Mouse (Mus musculus): ENCODE results near the gene Ptpru. TPM values are rescaled to one million over a fixed set of nuclear protein-coding genes. Genes with fewer than 3 reads are reported as not detected.

Gene Ptpru
- polyA plus RNA-seq (2012; rRNA removed), result 4.2 and 5.4 TPM in 2 replicates

DNA sequence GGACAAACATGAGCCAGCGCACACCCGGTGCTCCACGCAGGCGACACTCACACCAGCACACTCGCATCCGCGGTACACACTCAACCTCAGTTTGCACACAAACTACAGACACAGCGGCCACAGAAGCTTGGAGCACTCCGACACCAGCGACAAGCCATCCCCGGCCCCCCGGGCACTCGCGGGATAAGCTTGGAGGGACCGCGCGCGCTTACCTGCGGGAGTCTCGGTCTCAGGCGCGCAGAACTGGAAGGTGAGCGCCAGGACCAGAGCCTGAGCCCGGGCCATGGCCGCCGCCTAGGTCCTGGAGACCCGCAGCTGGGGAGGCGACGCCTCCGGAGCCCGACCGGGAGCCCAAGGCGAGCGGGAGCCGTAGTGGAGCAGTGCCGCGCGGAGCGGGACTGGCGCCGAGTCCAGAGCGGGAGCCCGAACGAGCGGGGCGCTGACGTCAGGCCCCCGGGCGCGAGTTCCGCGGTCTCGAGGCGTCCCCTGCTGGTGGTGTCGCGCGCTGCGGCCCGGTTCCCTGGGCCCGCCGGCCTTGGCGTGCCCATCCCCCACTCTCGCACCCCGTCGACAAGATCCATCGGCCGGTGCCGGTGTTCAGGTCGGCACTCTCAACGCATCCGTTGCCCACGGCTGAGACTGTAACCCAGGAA lies at the start of gene Ptpru:
TSS of gene Ptpru (minus strand) at position 417 of the 653 bp plus-strand sequence.
- Histone ChIP-seq H3K36me3 (ENCODE audit: control insufficient read depth, insufficient read depth, low read length) (no peaks in the 10 kb centered on the region), H3K27ac (ENCODE audit: insufficient read depth, low read depth, low read length) (no peak within 1 kb of the TSS), H3K4me1 (ENCODE audit: control insufficient read depth, insufficient read depth, insufficient read length, low read length) (peaks cover 13% of the 10 kb centered on the region), H3K27me3 (ENCODE audit: control insufficient read depth, insufficient read depth, low read length) (peaks cover 24% of the 10 kb centered on the region), H3K4me3 (ENCODE audit: low read depth, low read length) (peak within 1 kb of the TSS; percentile 64)
- TF ChIP-seq CTCF (IDR thresholded peaks at IDR 0.05; ENCODE audit: extremely low read depth, insufficient read length, insufficient replicate concordance, low read depth, low read length) (peak; percentile 89), POLR2A (IDR thresholded peaks at IDR 0.05; ENCODE audit: low read depth, low read length) (no peak)
- under 1% methylated on average over 72 of the region's 72 CpGs for WGBS

DNA sequence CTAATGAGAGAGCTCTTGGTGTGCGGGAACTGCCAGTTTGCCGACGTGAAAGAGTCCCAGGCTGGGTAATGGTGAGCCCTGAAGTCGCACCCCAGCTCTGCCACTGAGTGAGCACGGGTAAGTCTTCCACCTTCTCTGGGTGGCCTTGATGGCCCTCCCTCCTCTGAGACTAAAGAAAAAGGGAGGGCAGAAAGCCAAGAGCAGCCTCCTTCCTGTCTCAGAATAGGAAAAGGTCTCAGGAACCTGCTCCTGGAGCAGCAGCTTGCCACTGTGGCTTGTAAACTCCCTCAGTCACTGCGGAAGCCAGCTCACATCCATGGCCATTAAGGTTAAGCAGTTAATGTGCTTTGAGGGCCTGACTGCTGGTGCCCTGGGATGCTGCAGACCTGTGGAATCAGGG lies 47.3 kb upstream of the Ptpru start:
- H3K27me3 ChIP-seq (ENCODE audit: control insufficient read depth, insufficient read depth, low read length), result no peaks in the 10 kb centered on the region
- H3K4me1 ChIP-seq (ENCODE audit: control insufficient read depth, insufficient read depth, insufficient read length, low read length), result peaks cover 21% of the 10 kb centered on the region; the same call in 1 of the 2 replicates
- H3K4me3 ChIP-seq (ENCODE audit: low read depth, low read length), result no peak overlapping the region
- H3K36me3 ChIP-seq (ENCODE audit: control insufficient read depth, insufficient read depth, low read length), result peaks cover 30% of the 10 kb centered on the region
- WGBS, result 60% methylated on average over 6 of the region's 6 CpGs
- H3K27ac ChIP-seq (ENCODE audit: insufficient read depth, low read depth, low read length), result no peak overlapping the region
- TF ChIP-seq POLR2A (IDR thresholded peaks at IDR 0.05; ENCODE audit: low read depth, low read length) (no peak), CTCF (IDR thresholded peaks at IDR 0.05; ENCODE audit: extremely low read depth, insufficient read length, insufficient replicate concordance, low read depth, low read length) (no peak)

DNA sequence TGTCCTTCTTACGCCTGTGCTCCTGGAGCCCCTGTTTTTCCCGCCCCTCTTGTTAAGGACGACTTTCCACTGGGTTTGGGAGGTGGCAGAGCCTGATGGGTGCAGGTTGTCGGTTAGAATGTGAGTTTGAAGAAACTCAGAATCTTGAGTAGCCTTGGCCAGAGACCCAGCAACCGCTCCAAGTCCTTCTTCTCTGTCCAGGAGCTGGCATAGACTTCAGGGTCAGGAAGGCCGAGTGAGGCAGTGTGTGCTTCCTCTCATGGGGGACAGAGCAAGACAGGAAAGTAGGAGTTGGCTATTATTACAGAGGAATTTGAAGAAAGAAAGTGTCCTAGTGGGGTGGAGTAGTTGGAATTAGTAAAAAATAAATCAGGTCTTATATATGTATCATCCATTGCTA lies 45.5 kb upstream of the Ptpru start:
- WGBS, result 25% methylated on average over 6 of the region's 6 CpGs
- TF ChIP-seq CTCF (IDR thresholded peaks at IDR 0.05; ENCODE audit: extremely low read depth, insufficient read length, insufficient replicate concordance, low read depth, low read length) (peak; percentile 21; the same call in 1 of the 2 replicates), POLR2A (IDR thresholded peaks at IDR 0.05; ENCODE audit: low read depth, low read length) (no peak)
- Histone ChIP-seq H3K4me1 (ENCODE audit: control insufficient read depth, insufficient read depth, insufficient read length, low read length) (peaks cover 22% of the 10 kb centered on the region; the same call in 1 of the 2 replicates), H3K27me3 (ENCODE audit: control insufficient read depth, insufficient read depth, low read length) (no peaks in the 10 kb centered on the region), H3K4me3 (ENCODE audit: low read depth, low read length) (no peak overlapping the region), H3K36me3 (ENCODE audit: control insufficient read depth, insufficient read depth, low read length) (peaks cover 25% of the 10 kb centered on the region), H3K27ac (ENCODE audit: insufficient read depth, low read depth, low read length) (peak overlapping the region; percentile 63)

DNA sequence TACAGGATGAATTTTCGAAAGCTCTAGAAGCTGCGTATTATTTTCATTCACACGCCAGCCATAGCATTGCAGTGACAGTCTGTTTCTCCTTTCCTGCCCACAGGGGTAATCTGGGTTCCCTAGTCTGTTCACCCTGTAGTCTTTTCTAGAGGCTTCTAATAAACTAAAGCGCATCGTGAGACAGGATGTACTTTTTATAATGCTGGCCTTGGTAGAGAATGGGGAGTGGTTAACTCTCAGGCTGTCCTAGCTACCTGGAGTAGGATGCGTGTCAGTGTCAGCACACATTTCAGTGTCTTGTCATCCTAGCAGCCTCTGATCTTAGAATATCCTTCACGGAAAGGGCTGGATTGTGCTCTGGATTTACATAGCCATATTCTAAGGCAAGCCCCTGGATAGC lies 43.2 kb upstream of the Ptpru start:
- 52% methylated on average over 7 of the region's 7 CpGs for WGBS
- Histone ChIP-seq H3K27me3 (ENCODE audit: control insufficient read depth, insufficient read depth, low read length) (no peaks in the 10 kb centered on the region), H3K27ac (ENCODE audit: insufficient read depth, low read depth, low read length) (peak overlapping the region; percentile 10; the same call in 1 of the 2 replicates), H3K4me1 (ENCODE audit: control insufficient read depth, insufficient read depth, insufficient read length, low read length) (peaks cover 25% of the 10 kb centered on the region; the same call in 1 of the 2 replicates), H3K36me3 (ENCODE audit: control insufficient read depth, insufficient read depth, low read length) (peaks cover 17% of the 10 kb centered on the region), H3K4me3 (ENCODE audit: low read depth, low read length) (no peak overlapping the region)
- no peak for TF ChIP-seq POLR2A (IDR thresholded peaks at IDR 0.05; ENCODE audit: low read depth, low read length)
- TF ChIP-seq CTCF (IDR thresholded peaks at IDR 0.05; ENCODE audit: extremely low read depth, insufficient read length, insufficient replicate concordance, low read depth, low read length), result no peak

DNA sequence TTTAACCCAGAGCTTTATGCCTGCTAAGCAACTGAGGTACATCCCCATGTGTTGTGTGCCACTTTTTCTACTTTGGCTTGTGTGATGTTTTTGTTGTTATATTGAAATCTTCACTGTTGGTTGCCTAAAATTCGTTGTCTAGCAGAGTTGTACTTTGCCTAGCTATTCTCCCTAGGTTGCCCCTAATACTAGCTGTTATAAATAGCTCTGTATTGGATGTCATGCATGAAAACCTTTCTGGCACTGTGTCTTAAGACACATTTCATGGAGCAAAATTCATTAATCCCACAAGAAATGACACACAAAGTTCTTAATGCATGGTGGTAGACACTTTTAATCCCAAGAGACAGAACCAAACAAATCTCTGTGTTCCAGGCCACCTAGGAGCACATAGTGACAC lies 41.6 kb upstream of the Ptpru start:
- H3K27ac ChIP-seq (ENCODE audit: insufficient read depth, low read depth, low read length), result 0 out of 2 replicates have a peak overlapping the region, but pooled peaks have one; percentile 5
- no peaks in the 10 kb centered on the region for H3K27me3 ChIP-seq (ENCODE audit: control insufficient read depth, insufficient read depth, low read length)
- H3K36me3 ChIP-seq (ENCODE audit: control insufficient read depth, insufficient read depth, low read length), result 0 out of 2 replicates have a peak, but pooled peaks cover 1% of the 10 kb centered on the region
- 27% methylated on average over 1 of the region's 1 CpGs for WGBS
- no peak for TF ChIP-seq CTCF (IDR thresholded peaks at IDR 0.05; ENCODE audit: extremely low read depth, insufficient read length, insufficient replicate concordance, low read depth, low read length)
- no peak for TF ChIP-seq POLR2A (IDR thresholded peaks at IDR 0.05; ENCODE audit: low read depth, low read length)
- peaks cover 26% of the 10 kb centered on the region; the same call in 1 of the 2 replicates for H3K4me1 ChIP-seq (ENCODE audit: control insufficient read depth, insufficient read depth, insufficient read length, low read length)
- H3K4me3 ChIP-seq (ENCODE audit: low read depth, low read length), result no peak overlapping the region

DNA sequence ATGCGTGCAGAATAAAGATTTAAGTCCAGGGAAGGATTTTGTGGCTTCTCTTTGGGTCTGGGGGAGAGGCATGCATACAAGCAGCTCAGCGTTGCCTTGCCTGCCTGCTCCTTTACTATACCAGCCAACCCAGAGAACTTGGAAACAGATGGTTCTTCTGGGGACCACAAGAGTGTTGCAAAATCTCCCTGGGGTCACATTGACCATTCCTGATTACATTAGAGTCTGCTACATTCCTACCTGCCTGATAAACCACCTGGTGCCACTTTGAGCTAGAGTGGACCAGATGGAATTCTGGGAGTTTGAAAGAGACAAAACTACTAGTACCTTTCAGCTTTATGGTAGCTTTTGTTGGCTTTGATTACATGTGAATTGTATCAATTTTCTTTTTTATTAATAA lies 38.7 kb upstream of the Ptpru start:
- H3K4me3 ChIP-seq (ENCODE audit: low read depth, low read length), result no peak overlapping the region
- H3K27ac ChIP-seq (ENCODE audit: insufficient read depth, low read depth, low read length), result no peak overlapping the region
- TF ChIP-seq CTCF (IDR thresholded peaks at IDR 0.05; ENCODE audit: extremely low read depth, insufficient read length, insufficient replicate concordance, low read depth, low read length) (no peak), POLR2A (IDR thresholded peaks at IDR 0.05; ENCODE audit: low read depth, low read length) (no peak)
- no peaks in the 10 kb centered on the region for H3K36me3 ChIP-seq (ENCODE audit: control insufficient read depth, insufficient read depth, low read length)
- H3K4me1 ChIP-seq (ENCODE audit: control insufficient read depth, insufficient read depth, insufficient read length, low read length), result peaks cover 11% of the 10 kb centered on the region; the same call in 1 of the 2 replicates
- no peaks in the 10 kb centered on the region for H3K27me3 ChIP-seq (ENCODE audit: control insufficient read depth, insufficient read depth, low read length)
- WGBS, result 40% methylated on average over 2 of the region's 2 CpGs

DNA sequence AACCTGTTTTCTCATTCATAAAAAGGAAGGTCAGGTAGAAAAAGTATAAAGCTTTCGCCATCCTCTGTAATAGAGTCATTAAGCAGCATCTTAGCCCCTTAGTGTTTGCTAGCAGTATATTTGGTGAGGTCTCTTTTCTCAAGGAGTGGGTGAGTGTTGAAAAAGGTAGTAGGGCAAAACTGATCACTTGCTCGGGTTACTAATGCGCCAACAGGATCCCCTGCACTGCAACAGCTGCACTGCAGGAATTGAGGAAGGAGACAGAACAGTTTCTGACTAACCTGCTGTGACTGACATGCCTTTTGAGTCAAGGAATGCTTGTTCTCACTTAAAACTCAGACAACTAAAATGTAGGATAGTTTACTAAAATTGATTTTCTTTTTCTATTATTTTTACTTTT lies 37.2 kb upstream of the Ptpru start:
- TF ChIP-seq CTCF (IDR thresholded peaks at IDR 0.05; ENCODE audit: extremely low read depth, insufficient read length, insufficient replicate concordance, low read depth, low read length) (no peak), POLR2A (IDR thresholded peaks at IDR 0.05; ENCODE audit: low read depth, low read length) (no peak)
- WGBS, result 11% methylated on average over 3 of the region's 3 CpGs
- H3K27ac ChIP-seq (ENCODE audit: insufficient read depth, low read depth, low read length), result no peak overlapping the region
- peaks cover 7% of the 10 kb centered on the region; the same call in 1 of the 2 replicates for H3K4me1 ChIP-seq (ENCODE audit: control insufficient read depth, insufficient read depth, insufficient read length, low read length)
- no peaks in the 10 kb centered on the region for H3K36me3 ChIP-seq (ENCODE audit: control insufficient read depth, insufficient read depth, low read length)
- no peak overlapping the region; the same call in 1 of the 2 replicates for H3K4me3 ChIP-seq (ENCODE audit: low read depth, low read length)
- H3K27me3 ChIP-seq (ENCODE audit: control insufficient read depth, insufficient read depth, low read length), result no peaks in the 10 kb centered on the region
